ENCODE assay signal across 35 mouse cellular contexts in genomic region chr3:147479890-147480289, GRCm38 (mm10).
"Had no signal": no experiment of that assay in that cellular context is flagged by ENCODE, and none has a peak within 500 bp of the region (broad histone marks: within the 10 kb centered on the region; RNA-seq: fewer than 3 reads in every experiment).

No protein-coding gene starts in this region.

- H3K9me3 ChIP-seq: heart, embryonic 12.5 days; heart, embryonic 13.5 days; heart, embryonic 15.5 days; hindbrain, embryonic 10.5 days; hindbrain, embryonic 12.5 days; hindbrain, embryonic 13.5 days; hindbrain, embryonic 15.5 days; intestine, embryonic 15.5 days; kidney, embryonic 15.5 days had no signal

- ATAC-seq: hindbrain, embryonic 16.5 days; hindbrain, postnatal 0 days; inflammation-experienced regulatory T-cells, adult 6 months; intestine, embryonic 15.5 days; intestine, embryonic 16.5 days; intestine, postnatal 0 days had no signal

- H3K4me3 ChIP-seq: heart, embryonic 12.5 days; heart, embryonic 13.5 days; heart, embryonic 15.5 days; hindbrain, embryonic 10.5 days; hindbrain, embryonic 12.5 days; hindbrain, embryonic 13.5 days; hindbrain, embryonic 15.5 days; intestine, embryonic 15.5 days; kidney, embryonic 15.5 days; layer of hippocampus, adult 2 months; left cerebral cortex, adult 2 months had no signal

- H3K4me2 ChIP-seq: heart, embryonic 11.5 days; heart, embryonic 12.5 days; heart, embryonic 13.5 days; heart, embryonic 15.5 days; hindbrain, embryonic 12.5 days; hindbrain, embryonic 13.5 days; hindbrain, embryonic 14.5 days; hindbrain, embryonic 15.5 days; intestine, embryonic 15.5 days; kidney, embryonic 15.5 days had no signal

- DNase-seq: heart, postnatal 10 days; heart, postnatal 14 days; heart, postnatal 36 days; heart, postnatal 4 days; kidney, adult 11 months; kidney, adult 18-20 months; kidney, adult 2 months; kidney, adult 8-10 months; kidney, adult 9 months; kidney, postnatal 10 days; kidney, postnatal 14 days; kidney, postnatal 25 days; kidney, postnatal 36 days; kidney, postnatal 4 days; layer of hippocampus, adult 9-11 months; layer of hippocampus, postnatal 36 days had no signal

- H3K9ac ChIP-seq: heart, embryonic 12.5 days; heart, embryonic 13.5 days; heart, embryonic 15.5 days; hindbrain, embryonic 12.5 days; hindbrain, embryonic 13.5 days; hindbrain, embryonic 14.5 days; hindbrain, embryonic 15.5 days; intestine, embryonic 15.5 days; kidney, embryonic 15.5 days had no signal

- H3K27me3 ChIP-seq: heart, embryonic 12.5 days; heart, embryonic 13.5 days; heart, embryonic 15.5 days; hindbrain, embryonic 12.5 days; hindbrain, embryonic 13.5 days; hindbrain, embryonic 15.5 days; intestine, embryonic 15.5 days; kidney, embryonic 15.5 days had no signal

- H3K27ac ChIP-seq: heart, embryonic 13.5 days; heart, embryonic 15.5 days; hindbrain, embryonic 10.5 days; hindbrain, embryonic 12.5 days; hindbrain, embryonic 13.5 days; hindbrain, embryonic 14.5 days; hindbrain, embryonic 15.5 days; hindbrain, postnatal 0 days; intestine, embryonic 15.5 days; kidney, embryonic 15.5 days; kidney, postnatal 0 days; layer of hippocampus, adult 2 months; left cerebral cortex, adult 2 months had no signal

- H3K4me1 ChIP-seq: heart, embryonic 12.5 days; heart, embryonic 13.5 days; heart, embryonic 15.5 days; hindbrain, embryonic 10.5 days; hindbrain, embryonic 12.5 days; hindbrain, embryonic 13.5 days; hindbrain, embryonic 15.5 days; intestine, embryonic 15.5 days; kidney, embryonic 15.5 days had no signal

- H3K36me3 ChIP-seq: heart, embryonic 12.5 days; heart, embryonic 13.5 days; heart, embryonic 15.5 days; hindbrain, embryonic 10.5 days; hindbrain, embryonic 12.5 days; hindbrain, embryonic 13.5 days; hindbrain, embryonic 15.5 days; intestine, embryonic 15.5 days; kidney, embryonic 15.5 days had no signal
